Mouse (Mus musculus) liver, adult 2 months (tissue): ENCODE results near the gene 4933421I07Rik. TPM values are rescaled to one million over a fixed set of nuclear protein-coding genes. Genes with fewer than 3 reads are reported as not detected.

ENCODE experiments used
- DNase-seq: peaks from one replicate; pipeline ENCODE4 v3.0.0-alpha.2; 2011; ENCODE audit warnings: low read depth, low spot score; ENCODE audit errors: extremely low read depth
- H3K27ac ChIP-seq: fragments of 200-500 bp; replicated peaks from 2 replicates; pipeline ENCODE4 v1.5.1; 2012; ENCODE audit warnings: low read depth, mild to moderate bottlenecking, control low read depth, inconsistent platforms, low read length; ENCODE audit not compliant: insufficient read depth
- H3K27me3 ChIP-seq: fragments of 200-500 bp; 2 replicates; pipeline ENCODE4 v1.6.1; 2012; ENCODE audit warnings: mild to moderate bottlenecking, moderate library complexity, low read length, inconsistent platforms; ENCODE audit not compliant: control insufficient read depth, insufficient read depth
- H3K36me3 ChIP-seq: fragments of 200-500 bp; 2 replicates; pipeline ENCODE4 v1.6.1; 2012; ENCODE audit warnings: low read length, inconsistent platforms; ENCODE audit not compliant: control insufficient read depth, insufficient read depth
- H3K4me1 ChIP-seq: fragments of 200-500 bp; 2 replicates; pipeline ENCODE4 v1.6.1; 2011; ENCODE audit warnings: low read length; ENCODE audit not compliant: control insufficient read depth, insufficient read depth
- H3K4me3 ChIP-seq: fragments of 200-500 bp; 2 replicates; pipeline ENCODE4 v1.5.1; 2011; ENCODE audit warnings: low read depth, mild to moderate bottlenecking, control low read depth, low read length, moderate library complexity; ENCODE audit not compliant: insufficient read depth
- H3K79me2 ChIP-seq: fragments of 200-500 bp; 2 replicates; pipeline ENCODE4 v1.6.1; 2012; ENCODE audit warnings: inconsistent platforms, mild to moderate bottlenecking, low read length, moderate library complexity; ENCODE audit not compliant: control insufficient read depth, insufficient read depth
- H3K9ac ChIP-seq: fragments of 200-500 bp; 2 replicates; pipeline ENCODE4 v1.6.1; 2012; ENCODE audit warnings: low read depth, mild to moderate bottlenecking, control low read depth, inconsistent platforms, low read length
- CTCF ChIP-seq: fragments of 200-500 bp; IDR thresholded peaks from 2 replicates; pipeline ENCODE4 v1.5.1; 2011; ENCODE audit warnings: low read depth, low read length, control low read depth
- POLR2A ChIP-seq: fragments of 200-500 bp; IDR thresholded peaks from 2 replicates; pipeline ENCODE4 v1.6.1; 2011; ENCODE audit warnings: low read length, control low read depth; ENCODE audit not compliant: insufficient read depth; ENCODE audit errors: extremely low read depth
- WGBS: fragments of 180-500 bp; shearing (Covaris S2); methylation state at CpG from one replicate; pipeline ENCODE4 v1.1.7; 2018; 5-methylcytosine and 5-hydroxymethylcytosine counted together
- polyA plus RNA-seq: library from polyadenylated mRNA; depleted of rRNA; stranded (reverse); fragments of >200 nt; gene quantifications from 2 replicates; pipeline ENCODE4 v1.2.3, GENCODE M21; 2012; rRNA removed
- total RNA-seq: library from RNA; depleted of rRNA; stranded (reverse); fragments of >200 nt; gene quantifications from 2 replicates; pipeline ENCODE4 v1.2.3, GENCODE M21; 2014; rRNA removed

Gene 4933421I07Rik
- total and polyA plus RNA-seq, 2 experiments: not detected

DNA sequence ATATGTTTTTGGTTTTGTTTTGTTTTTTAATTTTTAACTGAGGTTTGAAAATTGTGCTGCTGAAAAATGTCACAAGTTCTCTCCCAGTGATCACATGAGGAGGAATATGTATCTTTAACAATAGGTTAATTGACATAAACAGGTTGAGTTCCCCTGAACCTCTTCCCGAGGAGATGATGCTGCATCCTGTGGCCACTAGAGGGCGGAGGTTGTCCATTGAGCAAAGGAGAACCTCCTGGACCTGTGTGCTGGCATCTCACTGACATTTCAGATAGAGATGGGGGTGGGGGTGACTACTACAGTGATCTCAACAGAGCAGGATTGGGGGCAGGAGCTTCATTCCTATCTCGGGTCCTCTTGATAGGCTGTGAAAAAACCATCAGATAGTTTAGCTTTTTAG lies 2.7 kb upstream of the 4933421I07Rik start:
- H3K9ac ChIP-seq: no peak overlapping the region
- no peak overlapping the region for H3K4me3 ChIP-seq
- H3K4me1 ChIP-seq: no peaks in the 10 kb centered on the region
- DNase-seq: peak; percentile 34
- H3K27me3 ChIP-seq: no peaks in the 10 kb centered on the region
- no peak overlapping the region for H3K27ac ChIP-seq
- TF ChIP-seq POLR2A (no peak), CTCF (peak; percentile 80)
- no peaks in the 10 kb centered on the region for H3K36me3 ChIP-seq
- H3K79me2 ChIP-seq: no peaks in the 10 kb centered on the region
- WGBS: 20% methylated on average over 3 of the region's 3 CpGs

DNA sequence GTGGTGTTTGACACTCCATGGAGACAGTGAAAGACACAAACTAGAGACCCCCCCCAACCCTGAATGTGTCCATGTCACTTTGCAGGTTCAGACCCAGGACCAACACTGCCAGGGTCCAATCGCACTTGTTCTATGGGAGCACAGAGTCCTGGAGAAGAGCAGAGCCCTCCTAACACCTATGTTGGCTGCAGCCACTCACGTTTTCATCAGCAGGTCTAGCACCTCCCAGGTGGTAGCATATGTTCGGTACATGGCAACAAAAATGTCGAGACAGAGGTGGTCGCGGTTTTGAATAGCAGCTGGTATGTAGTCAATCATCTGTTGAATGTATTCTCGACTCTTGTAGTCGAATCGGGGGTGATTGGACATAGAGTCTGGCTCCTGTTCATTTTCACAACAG lies 568 bp downstream of the 4933421I07Rik start:
- Histone ChIP-seq H3K27me3 (no peaks in the 10 kb centered on the region), H3K4me3 (no peak overlapping the region), H3K36me3 (no peaks in the 10 kb centered on the region), H3K4me1 (no peaks in the 10 kb centered on the region), H3K79me2 (no peaks in the 10 kb centered on the region), H3K9ac (no peak overlapping the region), H3K27ac (no peak overlapping the region)
- TF ChIP-seq CTCF (no peak), POLR2A (no peak)
- DNase-seq: no peak
- WGBS: 84% methylated on average over 9 of the region's 9 CpGs

Other genes starting within 250 kb of the 4933421I07Rik start
- gene Vmn2r61, start 188.1 kb downstream of the 4933421I07Rik start, total RNA-seq: not detected in 2 replicates
- not detected in 2 replicates for gene Vmn2r61, start 188.1 kb downstream of the 4933421I07Rik start, polyA plus RNA-seq
- gene Zfp141, start 57.6 kb upstream of the 4933421I07Rik start, total RNA-seq: 5.1 and 6.2 TPM in 2 replicates
- gene Zfp141, start 57.6 kb upstream of the 4933421I07Rik start, polyA plus RNA-seq: 3.6 and 3.9 TPM in 2 replicates
- not detected in 2 replicates for gene Gm21028, start 130.5 kb upstream of the 4933421I07Rik start, total RNA-seq
- gene Gm21028, start 130.5 kb upstream of the 4933421I07Rik start, polyA plus RNA-seq: not detected in 2 replicates
- 0.74 and 1.3 TPM in 2 replicates for gene Zfp977, start 144.4 kb upstream of the 4933421I07Rik start, total RNA-seq
- 0.06 TPM in 1 of 2 replicates, not detected in the other for gene Zfp977, start 144.4 kb upstream of the 4933421I07Rik start, polyA plus RNA-seq
- gene Zfp976, start 194.5 kb upstream of the 4933421I07Rik start, total RNA-seq: 2.1 and 4.0 TPM in 2 replicates
- 0.24 and 0.26 TPM in 2 replicates for gene Zfp976, start 194.5 kb upstream of the 4933421I07Rik start, polyA plus RNA-seq
- gene Zfp975, start 244.6 kb upstream of the 4933421I07Rik start, total RNA-seq: 4.0 and 5.6 TPM in 2 replicates
- gene Zfp975, start 244.6 kb upstream of the 4933421I07Rik start, polyA plus RNA-seq: 0.22 and 0.31 TPM in 2 replicates